22 mouse cellular contexts compared by ENCODE assay signal in genomic region chr9:110915466-110915865, GRCm38 (mm10). TPM values are rescaled to one million over a fixed set of nuclear protein-coding genes. Genes with fewer than 3 reads are reported as not detected.
"Had no signal": no experiment of that assay in that cellular context is flagged by ENCODE, and none has a peak within 500 bp of the region (broad histone marks: within the 10 kb centered on the region; RNA-seq: fewer than 3 reads in every experiment).

No protein-coding gene starts in this region.

- H3K27me3 ChIP-seq: limb, embryonic 13.5 days; midbrain, embryonic 15.5 days; neural tube, embryonic 12.5 days; stomach, embryonic 15.5 days had no signal

- H3K4me2 ChIP-seq: limb, embryonic 13.5 days; midbrain, embryonic 15.5 days; neural tube, embryonic 12.5 days; stomach, embryonic 15.5 days had no signal

- H3K9ac ChIP-seq: limb, embryonic 13.5 days; liver, embryonic 14.5 days; midbrain, embryonic 15.5 days; neural tube, embryonic 12.5 days; stomach, embryonic 15.5 days had no signal

- H3K4me1 ChIP-seq: limb, embryonic 13.5 days; midbrain, embryonic 15.5 days; neural tube, embryonic 12.5 days; stomach, embryonic 15.5 days had no signal

- H3K4me3 ChIP-seq: limb, embryonic 13.5 days; midbrain, embryonic 15.5 days; neural tube, embryonic 12.5 days; stomach, embryonic 15.5 days had no signal

- ATAC-seq: inflammation-experienced regulatory T-cells, adult 6 months; intestine, postnatal 0 days; midbrain, embryonic 15.5 days had no signal

- H3K36me3 ChIP-seq: limb, embryonic 13.5 days; midbrain, embryonic 15.5 days; neural tube, embryonic 12.5 days; stomach, embryonic 15.5 days had no signal

- H3K9me3 ChIP-seq: limb, embryonic 13.5 days; midbrain, embryonic 15.5 days; neural tube, embryonic 12.5 days; stomach, embryonic 15.5 days had no signal

- H3K27ac ChIP-seq: limb, embryonic 13.5 days; liver, embryonic 14.5 days; midbrain, embryonic 15.5 days; neural tube, embryonic 12.5 days; stomach, embryonic 15.5 days had no signal

- DNase-seq: kidney, adult 8-10 months; kidney, postnatal 36 days; layer of hippocampus, adult 9-11 months; layer of hippocampus, postnatal 36 days; left cerebral cortex, postnatal 4 days; lung, adult 18-20 months had no signal

RNA-seq across cellular contexts. Expression of gene Fam240a, which starts 1.2 kb away (rescaled TPM):
- total RNA-seq: layer of hippocampus, adult 18-20 months; layer of hippocampus, postnatal 36 days; left cerebral cortex, adult 8-10 months; left cerebral cortex, postnatal 4 days; liver, adult 2 months; monocyte, adult 5-6 weeks had no signal
- polyA plus RNA-seq: inflammation-experienced regulatory T-cells, adult 6 months; intestine, postnatal 0 days; kidney, embryonic 16.5 days; limb, embryonic 13.5 days; liver, adult 2 months; liver, embryonic 14.5 days; lung, embryonic 16.5 days; midbrain, embryonic 15.5 days; neural tube, embryonic 12.5 days; stomach, embryonic 15.5 days; testis, adult 2 months; urinary bladder, adult 2 months had no signal

RNA-seq across cellular contexts. Expression of gene Tdgf1, which starts 30.5 kb away (rescaled TPM):
- total RNA-seq: liver, adult 2 months; monocyte, adult 5-6 weeks had no signal
- polyA plus RNA-seq: intestine, postnatal 0 days; kidney, embryonic 16.5 days; liver, adult 2 months; liver, embryonic 14.5 days; lung, embryonic 16.5 days; midbrain, embryonic 15.5 days; neural tube, embryonic 12.5 days; stomach, embryonic 15.5 days; urinary bladder, adult 2 months had no signal

RNA-seq across cellular contexts. Expression of gene Tmie, which starts 35.6 kb away (rescaled TPM):
- total RNA-seq: monocyte, adult 5-6 weeks had no signal

RNA-seq across cellular contexts. Expression of gene Lrrc2, which starts 35.9 kb away (rescaled TPM):
- total RNA-seq: monocyte, adult 5-6 weeks; neutrophil, adult 5-6 weeks had no signal
- polyA plus RNA-seq: limb, embryonic 13.5 days; liver, adult 2 months; stomach, embryonic 15.5 days had no signal
